Mouse (Mus musculus): ENCODE data around the gene Adprhl1. TPM values are rescaled to one million over a fixed set of nuclear protein-coding genes. Genes with fewer than 3 reads are reported as not detected.

The Adprhl1 gene
- polyA plus RNA-seq (2014; fragmentation: Nextera tagmentation; extraction: Ambion mirVana), result not detected in 2 replicates

DNA sequence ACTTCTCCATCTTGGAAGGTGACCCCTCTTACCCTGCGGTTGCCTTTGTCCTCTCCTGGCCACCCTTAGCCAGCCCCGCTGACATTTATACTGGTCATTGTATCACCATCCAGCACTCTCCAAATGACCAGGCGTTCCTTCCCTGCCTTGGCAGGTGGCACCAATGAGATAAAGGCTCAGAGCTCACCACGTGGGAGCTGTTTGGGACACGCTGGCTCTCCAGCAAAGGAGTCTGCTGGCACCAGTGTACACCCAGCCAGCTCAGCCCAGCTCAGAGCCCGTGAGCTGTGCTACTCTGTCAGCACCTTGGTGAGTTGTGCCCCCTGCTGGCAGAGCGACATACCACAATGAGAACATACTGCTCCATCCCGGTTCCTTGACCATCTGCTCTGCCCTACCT lies at the start of gene Adprhl1:
Gene Adprhl1 (minus strand): TSS at position 144 of the 400 bp plus-strand sequence.
- WGBS, result 35% methylated on average over 8 of the region's 8 CpGs
- Histone ChIP-seq H3K4me3 (ENCODE audit: low read depth, low read length) (no peak within 1 kb of the TSS), H3K9ac (ENCODE audit: low read length) (no peak within 1 kb of the TSS), H3K36me3 (ENCODE audit: control insufficient read depth, insufficient read depth, low read length) (no peaks in the 10 kb centered on the region), H3K27me3 (ENCODE audit: control insufficient read depth, insufficient read depth, low read length) (no peaks in the 10 kb centered on the region), H3K9me3 (ENCODE audit: control insufficient read depth, low read length) (no peaks in the 10 kb centered on the region), H3K4me1 (ENCODE audit: control insufficient read depth, insufficient read depth, low read length) (no peaks in the 10 kb centered on the region), H3K4me2 (no peak within 1 kb of the TSS), H3K27ac (ENCODE audit: low read depth, low read length) (no peak within 1 kb of the TSS)
- ATAC-seq (ENCODE audit: low FRiP score) (peak; percentile 77), DNase-seq (ENCODE audit: low spot score, missing footprints) (peak; percentile 83)

DNA sequence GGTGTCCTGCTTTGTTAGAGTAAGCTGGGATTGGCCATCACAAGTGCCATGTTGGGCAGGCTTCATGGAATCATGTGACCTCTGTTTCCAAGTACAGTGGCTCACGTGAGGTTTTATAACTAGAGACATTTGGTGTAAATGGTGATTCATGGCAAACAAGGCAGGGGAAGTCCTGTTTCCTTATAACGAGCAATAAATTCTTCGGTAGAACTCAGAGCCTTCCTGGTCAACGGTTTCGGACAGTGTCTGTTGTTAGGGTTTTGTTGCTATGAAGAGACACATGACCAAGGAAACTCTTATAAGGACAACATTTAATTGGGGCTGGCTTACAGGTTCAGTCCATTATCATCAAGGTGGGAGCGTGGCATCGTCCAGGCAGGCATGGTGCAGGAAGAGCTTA lies 47.1 kb upstream of the Adprhl1 start:
- 95% methylated on average over 7 of the region's 7 CpGs for WGBS
- no peak for DNase-seq (ENCODE audit: low spot score, missing footprints)
- H3K36me3 ChIP-seq (ENCODE audit: control insufficient read depth, insufficient read depth, low read length), result peaks cover 25% of the 10 kb centered on the region
- H3K4me2 ChIP-seq, result no peak overlapping the region
- no peaks in the 10 kb centered on the region for H3K4me1 ChIP-seq (ENCODE audit: control insufficient read depth, insufficient read depth, low read length)
- H3K4me3 ChIP-seq (ENCODE audit: low read depth, low read length), result no peak overlapping the region
- H3K27ac ChIP-seq (ENCODE audit: low read depth, low read length), result no peak overlapping the region
- no peaks in the 10 kb centered on the region for H3K27me3 ChIP-seq (ENCODE audit: control insufficient read depth, insufficient read depth, low read length)
- no peak overlapping the region for H3K9ac ChIP-seq (ENCODE audit: low read length)
- peaks cover 5% of the 10 kb centered on the region for H3K9me3 ChIP-seq (ENCODE audit: control insufficient read depth, low read length)
- ATAC-seq (ENCODE audit: low FRiP score), result no peak

DNA sequence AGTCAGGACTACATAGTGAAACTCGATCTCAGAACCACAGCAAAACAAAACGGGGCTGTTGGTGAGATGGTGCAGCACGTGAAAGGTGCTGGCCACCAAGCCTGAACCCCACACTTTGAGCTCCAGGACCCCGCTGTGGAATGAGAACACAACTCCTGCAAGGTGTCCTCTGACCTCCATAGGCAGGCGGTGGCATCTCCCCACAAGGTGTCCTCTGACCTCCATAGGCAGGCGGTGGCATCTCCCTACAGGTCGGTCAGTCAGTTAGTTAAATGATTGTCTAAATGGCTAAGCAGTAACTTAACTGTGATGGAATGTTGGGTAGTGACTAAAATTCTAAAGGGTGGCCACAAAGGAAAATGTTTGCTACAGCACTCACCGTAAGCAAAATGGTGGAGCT lies 45.6 kb upstream of the Adprhl1 start:
- H3K9ac ChIP-seq (ENCODE audit: low read length), result no peak overlapping the region
- no peak overlapping the region for H3K4me2 ChIP-seq
- peaks cover 5% of the 10 kb centered on the region for H3K9me3 ChIP-seq (ENCODE audit: control insufficient read depth, low read length)
- no peaks in the 10 kb centered on the region for H3K27me3 ChIP-seq (ENCODE audit: control insufficient read depth, insufficient read depth, low read length)
- peaks cover 28% of the 10 kb centered on the region for H3K36me3 ChIP-seq (ENCODE audit: control insufficient read depth, insufficient read depth, low read length)
- DNase-seq (ENCODE audit: low spot score, missing footprints), result no peak
- H3K4me1 ChIP-seq (ENCODE audit: control insufficient read depth, insufficient read depth, low read length), result no peaks in the 10 kb centered on the region
- no peak overlapping the region for H3K4me3 ChIP-seq (ENCODE audit: low read depth, low read length)
- no peak overlapping the region for H3K27ac ChIP-seq (ENCODE audit: low read depth, low read length)
- no peak for ATAC-seq (ENCODE audit: low FRiP score)
- 97% methylated on average over 8 of the region's 8 CpGs for WGBS

DNA sequence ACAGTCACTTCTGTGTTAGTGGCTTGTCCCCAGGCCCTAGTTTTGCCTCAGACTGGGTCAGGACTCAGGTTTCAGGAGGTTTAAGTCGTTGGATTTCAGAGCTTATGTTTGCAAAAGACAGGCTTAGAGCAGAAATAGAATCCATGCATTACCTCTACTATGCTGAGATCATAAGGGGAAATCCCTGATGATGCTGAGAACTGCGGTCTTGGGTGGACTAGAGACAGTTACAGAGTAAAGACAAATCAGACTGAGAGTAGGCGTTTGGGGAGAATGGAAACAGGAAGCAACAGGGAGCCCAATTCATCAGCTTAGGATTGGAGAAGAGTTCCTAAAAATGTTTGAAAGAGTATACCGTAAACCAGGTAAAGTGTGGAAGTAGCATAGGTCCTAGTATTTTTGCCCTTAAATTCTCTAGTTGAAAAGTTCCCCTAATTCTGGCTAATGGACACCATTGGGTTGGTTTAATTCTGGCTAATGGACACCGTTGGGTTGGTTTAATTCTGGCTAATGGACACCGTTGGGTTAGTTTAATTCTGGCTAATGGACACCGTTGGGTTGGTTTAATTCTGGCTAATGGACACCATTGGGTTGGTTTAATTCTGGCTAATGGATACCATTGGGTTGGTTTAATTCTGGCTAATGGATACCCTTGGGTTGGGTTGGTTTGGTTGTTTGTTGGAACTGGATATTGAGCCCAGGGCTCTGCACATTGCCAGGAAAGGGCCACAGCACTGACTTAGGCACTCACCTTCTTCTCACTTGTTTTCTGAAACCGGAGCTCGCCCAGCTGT lies 39.9 kb upstream of the Adprhl1 start:
- Histone ChIP-seq H3K36me3 (ENCODE audit: control insufficient read depth, insufficient read depth, low read length) (peaks cover 19% of the 10 kb centered on the region), H3K27me3 (ENCODE audit: control insufficient read depth, insufficient read depth, low read length) (no peaks in the 10 kb centered on the region), H3K9ac (ENCODE audit: low read length) (no peak overlapping the region), H3K4me3 (ENCODE audit: low read depth, low read length) (no peak overlapping the region), H3K4me1 (ENCODE audit: control insufficient read depth, insufficient read depth, low read length) (no peaks in the 10 kb centered on the region), H3K27ac (ENCODE audit: low read depth, low read length) (no peak overlapping the region), H3K9me3 (ENCODE audit: control insufficient read depth, low read length) (no peaks in the 10 kb centered on the region), H3K4me2 (no peak overlapping the region)
- WGBS, result 94% methylated on average over 9 of the region's 9 CpGs
- no peak for DNase-seq (ENCODE audit: low spot score, missing footprints)
- ATAC-seq (ENCODE audit: low FRiP score), result no peak

DNA sequence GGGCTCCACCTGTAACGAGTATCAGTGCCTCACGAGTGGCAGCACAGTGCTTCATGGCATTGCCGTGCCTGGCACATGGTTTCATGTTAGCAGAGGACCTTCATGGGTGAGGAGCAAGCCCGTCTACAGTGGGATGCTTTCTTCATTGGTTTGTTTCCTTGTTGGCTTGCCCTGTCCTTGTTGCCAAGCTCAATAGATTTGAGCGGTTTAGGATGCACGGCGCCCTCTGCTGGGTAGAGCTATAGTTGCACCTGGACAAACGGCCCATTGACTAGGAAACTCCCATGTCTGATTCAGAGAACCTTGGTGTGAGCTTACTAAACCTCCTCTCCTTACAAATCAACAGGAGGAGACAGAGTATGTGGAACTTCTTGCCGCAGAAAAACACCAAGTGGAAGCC lies 38.4 kb upstream of the Adprhl1 start:
- H3K9ac ChIP-seq (ENCODE audit: low read length), result no peak overlapping the region
- H3K36me3 ChIP-seq (ENCODE audit: control insufficient read depth, insufficient read depth, low read length), result peaks cover 18% of the 10 kb centered on the region
- no peak overlapping the region for H3K4me2 ChIP-seq
- no peak overlapping the region for H3K27ac ChIP-seq (ENCODE audit: low read depth, low read length)
- no peaks in the 10 kb centered on the region for H3K27me3 ChIP-seq (ENCODE audit: control insufficient read depth, insufficient read depth, low read length)
- DNase-seq (ENCODE audit: low spot score, missing footprints) (peak; percentile 98), ATAC-seq (ENCODE audit: low FRiP score) (no peak)
- 21% methylated on average over 9 of the region's 9 CpGs for WGBS
- H3K4me1 ChIP-seq (ENCODE audit: control insufficient read depth, insufficient read depth, low read length), result no peaks in the 10 kb centered on the region
- H3K9me3 ChIP-seq (ENCODE audit: control insufficient read depth, low read length), result no peaks in the 10 kb centered on the region
- H3K4me3 ChIP-seq (ENCODE audit: low read depth, low read length), result no peak overlapping the region

DNA sequence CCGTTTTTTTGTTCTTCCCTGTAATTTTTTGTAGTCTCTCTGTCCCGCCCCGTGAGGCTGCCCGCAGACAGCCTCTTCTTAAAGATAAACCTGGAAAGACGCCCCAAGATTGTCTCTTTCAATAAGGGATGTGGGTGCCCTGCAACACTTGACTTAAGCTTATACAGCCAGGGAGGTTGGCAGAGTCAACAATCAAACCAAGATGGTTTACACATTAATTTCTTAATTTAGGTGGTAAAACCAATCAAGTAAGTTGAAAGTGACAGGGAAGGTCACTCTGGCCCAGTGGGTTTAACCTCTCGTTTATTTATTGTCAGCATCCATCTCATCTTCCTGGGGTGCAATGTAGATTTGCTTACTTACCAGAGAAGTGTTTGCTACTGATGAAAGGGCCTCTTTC lies 34.7 kb upstream of the Adprhl1 start:
- H3K27ac ChIP-seq (ENCODE audit: low read depth, low read length), result no peak overlapping the region
- H3K9ac ChIP-seq (ENCODE audit: low read length), result peak overlapping the region; percentile 78
- no peak for ATAC-seq (ENCODE audit: low FRiP score)
- no peak for DNase-seq (ENCODE audit: low spot score, missing footprints)
- H3K36me3 ChIP-seq (ENCODE audit: control insufficient read depth, insufficient read depth, low read length), result 0 out of 2 replicates have a peak, but pooled peaks cover 3% of the 10 kb centered on the region
- H3K27me3 ChIP-seq (ENCODE audit: control insufficient read depth, insufficient read depth, low read length), result no peaks in the 10 kb centered on the region
- peak overlapping the region; percentile 93 for H3K4me2 ChIP-seq
- peak overlapping the region; percentile 70 for H3K4me3 ChIP-seq (ENCODE audit: low read depth, low read length)
- no peaks in the 10 kb centered on the region for H3K9me3 ChIP-seq (ENCODE audit: control insufficient read depth, low read length)
- 6% methylated on average over 6 of the region's 6 CpGs for WGBS
- H3K4me1 ChIP-seq (ENCODE audit: control insufficient read depth, insufficient read depth, low read length), result peaks cover 7% of the 10 kb centered on the region

DNA sequence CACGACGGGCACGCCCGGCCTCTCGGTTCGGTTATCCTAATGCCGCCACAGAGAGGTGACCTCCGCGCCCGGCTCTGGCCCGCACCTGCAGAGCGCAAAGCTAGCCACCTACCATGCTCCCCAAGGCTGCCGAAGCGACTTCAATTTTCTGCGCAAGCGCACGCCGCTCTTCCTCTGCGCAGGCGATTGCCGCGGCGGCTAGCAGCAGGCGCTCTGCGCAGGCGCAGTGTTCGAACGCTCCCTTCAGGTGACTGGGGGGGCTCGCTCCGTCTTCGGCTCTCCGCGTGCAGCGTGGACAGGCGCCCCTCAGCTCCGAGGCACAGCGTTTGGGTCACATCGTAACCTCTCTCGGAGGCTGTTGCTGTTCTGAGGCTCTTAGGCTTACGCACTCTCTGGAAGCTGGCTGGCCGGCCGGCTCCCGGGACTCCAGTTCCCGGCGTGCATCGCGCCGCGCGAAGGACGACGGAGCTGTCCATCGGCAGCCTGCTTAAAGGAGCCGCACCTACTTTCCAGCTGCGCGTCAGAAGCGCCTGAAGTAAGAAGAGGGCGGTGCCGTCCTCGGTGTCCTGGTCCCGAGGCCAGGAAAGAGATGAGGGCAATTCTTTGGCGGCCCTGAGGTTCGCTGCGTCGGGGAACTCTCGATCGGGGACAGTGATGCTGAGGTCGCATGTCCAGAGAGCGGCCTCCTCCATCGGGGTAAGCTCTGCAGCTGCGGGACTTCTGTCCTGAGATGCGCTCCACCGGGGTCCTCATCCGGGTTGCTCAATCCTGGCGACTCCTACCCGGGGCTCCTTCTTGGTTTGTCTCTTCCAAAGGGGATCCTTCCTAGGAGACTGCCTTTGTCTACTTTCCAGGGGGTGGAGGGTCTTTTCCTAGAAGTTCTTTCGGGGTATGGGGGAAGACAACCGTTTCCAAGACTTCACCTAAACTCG lies 34.0 kb upstream of the Adprhl1 start, which contains the start of the genes Dcun1d2 and Tmco3:
Gene Dcun1d2 (minus strand): TSS at position 440 of the 932 bp plus-strand sequence.
Gene Tmco3 (plus strand): TSS at position 499 of the 932 bp plus-strand sequence.
- peaks cover 7% of the 10 kb centered on the region for H3K4me1 ChIP-seq (ENCODE audit: control insufficient read depth, insufficient read depth, low read length)
- no peaks in the 10 kb centered on the region for H3K27me3 ChIP-seq (ENCODE audit: control insufficient read depth, insufficient read depth, low read length)
- H3K36me3 ChIP-seq (ENCODE audit: control insufficient read depth, insufficient read depth, low read length), result 0 out of 2 replicates have a peak, but pooled peaks cover 3% of the 10 kb centered on the region
- H3K4me3 ChIP-seq (ENCODE audit: low read depth, low read length), result peak within 1 kb of the TSS; percentile 70
- WGBS, result under 1% methylated on average over 79 of the region's 79 CpGs
- peak; percentile 99 for DNase-seq (ENCODE audit: low spot score, missing footprints)
- H3K9me3 ChIP-seq (ENCODE audit: control insufficient read depth, low read length), result no peaks in the 10 kb centered on the region
- H3K4me2 ChIP-seq, result peak within 1 kb of the TSS; percentile 93
- peak; percentile 93 for ATAC-seq (ENCODE audit: low FRiP score)
- peak within 1 kb of the TSS; percentile 65 for H3K27ac ChIP-seq (ENCODE audit: low read depth, low read length)
- peak within 1 kb of the TSS; percentile 78 for H3K9ac ChIP-seq (ENCODE audit: low read length)

DNA sequence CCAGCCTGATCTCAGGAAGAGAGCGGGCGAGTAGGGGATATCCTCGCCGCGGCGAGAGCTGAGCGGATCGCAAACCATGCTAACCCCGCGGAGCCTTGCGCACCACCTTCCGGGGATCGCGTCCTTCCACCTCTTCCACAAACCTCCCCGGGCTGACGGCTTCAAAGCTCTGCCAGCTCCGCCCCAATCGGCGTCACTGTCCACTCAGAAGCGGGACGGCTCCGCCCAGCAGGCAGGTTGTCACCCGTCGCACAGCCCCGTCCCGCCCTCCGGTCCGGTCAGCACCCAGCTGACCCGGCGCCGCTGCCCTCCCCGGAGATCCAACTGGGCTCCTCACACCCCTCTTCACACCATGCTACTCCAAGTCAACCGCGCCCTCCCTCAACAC lies 33.3 kb upstream of the Adprhl1 start:
- ATAC-seq (ENCODE audit: low FRiP score), result peak; percentile 79
- Histone ChIP-seq H3K27me3 (ENCODE audit: control insufficient read depth, insufficient read depth, low read length) (no peaks in the 10 kb centered on the region), H3K27ac (ENCODE audit: low read depth, low read length) (peak overlapping the region; percentile 65), H3K4me3 (ENCODE audit: low read depth, low read length) (peak overlapping the region; percentile 70), H3K4me2 (peak overlapping the region; percentile 93), H3K36me3 (ENCODE audit: control insufficient read depth, insufficient read depth, low read length) (0 out of 2 replicates have a peak, but pooled peaks cover 3% of the 10 kb centered on the region), H3K9me3 (ENCODE audit: control insufficient read depth, low read length) (no peaks in the 10 kb centered on the region), H3K4me1 (ENCODE audit: control insufficient read depth, insufficient read depth, low read length) (peaks cover 7% of the 10 kb centered on the region), H3K9ac (ENCODE audit: low read length) (peak overlapping the region; percentile 78)
- WGBS, result under 1% methylated on average over 34 of the region's 34 CpGs
- DNase-seq (ENCODE audit: low spot score, missing footprints), result peak; percentile 97

Data from midbrain, embryonic 11.5 days (tissue).